Mouse (Mus musculus) CH12F3 (cell line): ENCODE measurements around the gene Mtmr4.

ENCODE experiments used
- in situ Hi-C: fragments of 300-500 bp; cut with MboI; formaldehyde crosslinking; loops from 2 replicates; pipeline ENCODE4 v1.14.3; 2020; ENCODE audit warnings: low sequenced_read_pairs

Mtmr4 gene

GRCm38 (mm10) chr11:87581161-87581865 lies 10.6 kb upstream of the Mtmr4 start:
- in situ Hi-C loops: no loop called here

- in situ Hi-C loops: no loop called here
These were observed 9.8 kb upstream of the Mtmr4 start for GRCm38 (mm10) chr11:87581933-87582710.

- in situ Hi-C loops: no loop called here
These were observed 8.5 kb upstream of the Mtmr4 start for GRCm38 (mm10) chr11:87583291-87584034.

GRCm38 (mm10) chr11:87584711-87585505 lies 7.1 kb upstream of the Mtmr4 start:
- in situ Hi-C loops: no loop called here

- in situ Hi-C loops: no loop called here
These were observed 4.6 kb upstream of the Mtmr4 start for GRCm38 (mm10) chr11:87587211-87587874.

DNA sequence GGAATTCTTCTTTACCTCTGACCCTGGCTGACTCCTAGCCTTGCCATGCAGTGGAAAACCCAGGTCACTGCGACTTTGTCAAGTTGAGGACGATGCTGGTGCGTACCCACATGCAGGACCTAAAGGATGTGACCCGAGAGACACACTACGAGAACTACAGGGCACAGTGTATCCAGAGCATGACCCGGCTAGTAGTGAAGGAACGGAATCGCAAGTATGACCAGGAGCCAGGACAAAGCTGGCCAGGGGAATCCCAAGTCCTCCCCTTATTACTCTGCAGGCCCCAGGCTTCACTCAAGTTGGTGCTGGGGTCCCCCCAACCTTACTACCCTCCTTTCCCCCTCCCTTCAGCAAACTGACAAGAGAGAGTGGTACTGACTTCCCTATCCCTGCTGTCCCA lies 2.4 kb upstream of the Mtmr4 start:
- in situ Hi-C loops: no loop called here

GRCm38 (mm10) chr11:87590841-87591525 lies 979 bp upstream of the Mtmr4 start:
- in situ Hi-C loops: no loop called here

- in situ Hi-C loops: no loop called here
These were observed 363 bp downstream of the Mtmr4 start for GRCm38 (mm10) chr11:87592354-87592695.

DNA sequence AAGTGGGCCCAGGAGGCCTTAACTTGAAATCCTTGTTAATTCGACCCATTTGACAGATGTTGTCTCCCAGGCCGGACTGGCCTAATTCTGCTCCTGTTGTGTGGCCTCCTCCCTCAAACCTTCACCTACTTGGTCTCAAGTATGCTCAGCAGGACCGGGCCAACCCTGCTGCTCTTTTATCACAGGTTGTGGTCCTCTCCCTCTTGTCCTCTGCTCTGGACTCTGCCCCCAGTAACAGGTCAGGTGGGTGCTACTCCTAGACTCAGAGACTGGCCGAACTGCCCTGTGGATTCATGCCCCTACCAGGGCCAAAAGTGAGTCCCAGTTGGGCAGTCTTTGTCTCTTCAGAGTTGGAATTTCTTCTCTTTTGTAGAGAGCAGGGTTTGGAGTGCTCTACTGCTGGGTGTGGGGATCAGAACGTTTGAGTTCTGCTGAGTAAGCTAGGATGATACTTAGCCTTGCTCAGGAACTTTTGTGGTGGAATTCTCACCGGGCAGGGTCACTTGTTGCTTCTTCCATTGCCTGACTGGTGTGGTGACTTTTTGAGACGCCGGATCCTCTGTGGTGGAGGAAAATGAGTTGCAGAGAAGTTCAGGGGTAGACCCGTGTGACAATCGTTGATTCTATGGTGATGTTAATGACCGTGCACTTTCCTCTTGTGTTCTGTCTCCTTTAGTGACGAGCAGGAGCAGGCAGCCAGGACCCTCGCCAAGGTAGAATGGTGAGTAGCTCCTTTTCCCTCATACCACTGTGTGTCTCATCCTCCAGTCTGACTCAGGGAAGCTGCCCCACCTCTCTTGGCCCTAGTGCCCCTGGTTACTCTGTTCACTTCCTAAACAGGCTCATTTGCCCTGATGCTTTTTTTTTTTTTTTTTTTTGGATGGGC lies 994 bp downstream of the Mtmr4 start:
- in situ Hi-C loops: no loop called here

GRCm38 (mm10) chr11:87595327-87595841 lies 3.4 kb downstream of the Mtmr4 start:
- in situ Hi-C loops: no loop called here

- in situ Hi-C loops: no loop called here
These were observed 4.0 kb downstream of the Mtmr4 start for GRCm38 (mm10) chr11:87595976-87596375.

DNA sequence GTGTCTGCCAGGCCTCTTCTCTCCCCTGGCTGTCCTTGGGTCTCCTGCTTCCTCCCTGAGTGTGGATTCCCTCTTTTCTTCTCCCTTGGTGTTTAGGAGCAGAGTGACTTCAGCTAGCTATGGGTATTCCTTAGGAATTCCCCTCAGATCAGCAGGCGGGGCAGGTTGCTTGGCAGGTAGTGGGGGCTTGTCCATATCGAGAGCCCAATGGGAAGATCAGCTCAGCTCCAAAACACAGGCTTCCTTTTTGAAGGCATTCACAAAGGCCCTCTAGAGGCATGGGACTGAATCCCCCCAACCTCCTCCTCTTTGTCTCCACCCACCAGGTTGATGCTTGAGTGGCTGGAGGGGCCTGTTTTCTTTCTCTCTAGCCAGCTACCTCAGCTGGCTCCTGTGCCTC lies 4.5 kb downstream of the Mtmr4 start:
- in situ Hi-C loops: no loop called here

DNA sequence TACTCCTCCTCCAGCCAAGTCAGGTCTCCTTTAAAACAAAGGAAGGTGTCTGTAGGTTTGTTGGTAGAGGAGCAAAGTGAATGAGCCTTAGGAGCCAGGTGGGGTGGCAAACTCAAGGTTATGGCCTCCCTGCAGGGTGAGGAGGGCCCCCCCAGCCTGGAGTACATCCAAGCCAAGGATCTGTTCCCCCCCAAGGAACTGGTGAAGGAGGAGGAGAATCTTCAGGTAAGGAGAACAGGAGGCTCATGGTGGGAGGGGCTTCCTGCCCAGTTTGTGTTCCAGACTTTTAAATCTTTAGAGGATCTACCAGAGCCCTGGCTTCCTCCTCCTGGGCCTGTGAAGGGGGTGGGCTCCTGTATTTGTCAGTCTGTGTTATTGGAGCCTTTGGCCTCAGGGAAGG lies 5.1 kb downstream of the Mtmr4 start:
- in situ Hi-C loops: no loop called here

DNA sequence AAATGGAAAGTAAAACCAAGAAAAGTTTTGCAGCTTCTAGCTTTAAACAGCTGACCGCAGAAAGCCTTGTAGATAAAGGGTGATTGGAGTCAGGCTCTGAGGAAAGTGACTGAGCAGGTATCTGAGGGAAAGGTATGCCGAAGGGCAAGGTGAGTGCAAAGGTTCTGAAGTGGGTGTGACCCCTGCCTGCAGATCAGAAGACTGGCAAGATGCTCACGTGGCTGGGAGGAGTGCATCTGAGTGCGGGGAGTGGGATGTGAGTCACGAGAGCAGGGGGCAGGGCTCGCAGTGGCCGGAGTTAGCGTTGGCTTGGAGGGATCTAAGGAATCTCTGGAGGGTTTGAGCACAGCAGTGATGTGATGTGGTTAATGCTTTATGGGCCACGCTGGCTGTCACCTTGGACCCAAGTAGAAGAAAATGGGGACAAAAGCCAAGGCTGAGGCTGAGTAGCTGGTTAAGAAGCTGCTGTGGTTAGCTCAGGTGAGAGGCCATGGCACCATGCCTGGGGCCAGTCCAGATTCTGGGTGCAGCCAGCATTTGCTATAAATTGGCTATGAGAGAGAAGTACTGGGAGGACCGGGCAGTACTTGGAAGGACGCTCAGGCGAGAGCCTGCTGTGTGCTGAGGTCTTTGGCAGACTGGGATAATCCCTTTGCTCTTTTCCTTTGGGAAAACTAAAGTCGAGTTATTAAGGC lies 7.6 kb downstream of the Mtmr4 start:
- in situ Hi-C loops: no loop called here

GRCm38 (mm10) chr11:87600322-87600853 lies 8.4 kb downstream of the Mtmr4 start:
- in situ Hi-C loops: no loop called here

- in situ Hi-C loops: no loop called here
These were observed 10.3 kb downstream of the Mtmr4 start for GRCm38 (mm10) chr11:87602234-87602633.

DNA sequence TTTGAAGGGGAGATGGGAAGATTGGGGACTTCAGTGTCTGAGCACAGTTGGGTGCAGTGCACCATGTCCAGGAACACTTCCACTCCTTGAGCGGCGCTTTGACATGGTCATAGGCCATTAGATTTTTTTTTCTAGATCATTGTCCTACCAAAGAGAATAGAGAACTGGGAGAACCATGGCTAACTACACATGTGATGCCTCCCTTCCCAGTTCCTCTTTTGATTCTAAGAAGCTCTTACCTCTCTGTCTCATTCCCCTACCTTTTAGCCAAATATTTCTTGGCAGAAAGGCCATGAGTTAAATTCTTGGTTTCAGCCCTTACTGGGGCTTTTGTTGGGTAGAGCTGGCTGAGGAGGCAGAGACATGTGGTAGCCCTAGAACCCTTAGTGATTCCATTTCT lies 11.6 kb downstream of the Mtmr4 start:
- in situ Hi-C loops: no loop called here

GRCm38 (mm10) chr11:87609264-87609663 lies 17.3 kb downstream of the Mtmr4 start:
- in situ Hi-C loops: no loop called here
